Mouse (Mus musculus) left cerebral cortex, adult 18-20 months (tissue): ENCODE results near the gene Mcoln1. TPM values are rescaled to one million over a fixed set of nuclear protein-coding genes. Genes with fewer than 3 reads are reported as not detected.

Experiments
- DNase-seq, 2 experiments: peaks; one replicate each; pipeline ENCODE4 v3.0.0; 2021 to 2022; ENCODE audit warnings: low spot score in 2 of 2, mixed read lengths in 1 of 2
- long read RNA-seq, 2 experiments: library from polyadenylated mRNA; stranded (forward); transcript quantifications; one replicate each; pipeline ENCODE4 v2.0.0; 2021
- total RNA-seq, 2 experiments: library from RNA; stranded (reverse); gene quantifications; 2 replicates each; pipeline ENCODE4 v1.2.3; 2021

Mcoln1 gene
- total RNA-seq = 10 to 100 TPM; 82.2 to 92.0 TPM
- long read RNA-seq, experiment 1, transcript Mcoln1-201 (14 exons, 2,065 nt) = major isoform, 29 of 49 reads
- long read RNA-seq, experiment 1, partial matches to known transcripts = 7 of 49 reads
- long read RNA-seq, experiment 1, other reads (novel, unspliced or antisense) = 10 of 49 reads
- long read RNA-seq, experiment 2, transcript Mcoln1-201 (14 exons, 2,065 nt) = major isoform, 14 of 20 reads
- long read RNA-seq, experiment 2, partial matches to known transcripts = 6 of 20 reads
- long read RNA-seq, experiment 2, other reads (novel, unspliced or antisense) = 0 of 20 reads

- peak; percentile 97 for DNase-seq
Observed at GRCm38 (mm10) chr8:3500235-3501090, at the start of gene Mcoln1. TSS of gene Mcoln1 (plus strand) at chr8:3500457.

GRCm38 (mm10) chr8:3450670-3451069 lies 49.6 kb upstream of the Mcoln1 start:
- peak; percentile 33 to 51 for DNase-seq

GRCm38 (mm10) chr8:3451992-3452391 lies 48.3 kb upstream of the Mcoln1 start:
- DNase-seq = no peak

- DNase-seq = no peak
Observed at GRCm38 (mm10) chr8:3463248-3463647, 37.0 kb upstream of the Mcoln1 start.

- no peak for DNase-seq
Observed at GRCm38 (mm10) chr8:3464309-3464708, 35.9 kb upstream of the Mcoln1 start.

- DNase-seq = peak; percentile 76 to 85
Observed at GRCm38 (mm10) chr8:3467006-3467885, 33.0 kb upstream of the Mcoln1 start, which contains the start of gene Pex11g. TSS of gene Pex11g (minus strand) at chr8:3467680.

GRCm38 (mm10) chr8:3467886-3468545 lies 32.2 kb upstream of the Mcoln1 start:
- no peak for DNase-seq

GRCm38 (mm10) chr8:3468838-3469237 lies 31.4 kb upstream of the Mcoln1 start:
- DNase-seq = no peak

GRCm38 (mm10) chr8:3470562-3470961 lies 29.7 kb upstream of the Mcoln1 start, which contains the start of gene Tex45:
TSS of gene Tex45 (plus strand) at chr8:3470862.
- DNase-seq = no peak

GRCm38 (mm10) chr8:3475715-3476429 lies 24.4 kb upstream of the Mcoln1 start:
- no peak for DNase-seq

GRCm38 (mm10) chr8:3480221-3480785 lies 20.0 kb upstream of the Mcoln1 start:
- no peak for DNase-seq

- DNase-seq = no peak
Observed at GRCm38 (mm10) chr8:3481605-3482004, 18.7 kb upstream of the Mcoln1 start.

- no peak for DNase-seq
Observed at GRCm38 (mm10) chr8:3482240-3482740, 18.0 kb upstream of the Mcoln1 start.

- DNase-seq = no peak
Observed at GRCm38 (mm10) chr8:3483546-3483945, 16.7 kb upstream of the Mcoln1 start.

GRCm38 (mm10) chr8:3485192-3485591 lies 15.1 kb upstream of the Mcoln1 start:
- DNase-seq = no peak

- peak; percentile 58 to 70 for DNase-seq
Observed at GRCm38 (mm10) chr8:3492901-3493844, 7.1 kb upstream of the Mcoln1 start, which contains the start of gene Zfp358. TSS of gene Zfp358 (plus strand) at chr8:3493138.

- DNase-seq = no peak
Observed at GRCm38 (mm10) chr8:3493845-3494208, 6.4 kb upstream of the Mcoln1 start.
